Mouse (Mus musculus) layer of hippocampus, postnatal 10 days (tissue): Measurements from ENCODE around the gene Cabin1. TPM values are rescaled to one million over a fixed set of nuclear protein-coding genes. Genes with fewer than 3 reads are reported as not detected.

ENCODE experiments used
- DNase-seq, 2 experiments: peaks; one replicate each; pipeline ENCODE4 v3.0.0; 2021; ENCODE audit warnings: low spot score in 2 of 2
- total RNA-seq, 2 experiments: library from RNA; stranded (reverse); gene quantifications; 2 replicates each; pipeline ENCODE4 v1.2.3; 2021

Cabin1 gene
- total RNA-seq, 2 experiments from 2014 or later: 72.5 to 96.4 TPM

- DNase-seq: peak; percentile 75 to 80
These were observed 96.8 kb downstream of the Cabin1 start for GRCm38 (mm10) chr10:75667115-75667910.

GRCm38 (mm10) chr10:75666451-75667030 is 97.6 kb downstream of the Cabin1 start:
- no peak for DNase-seq

GRCm38 (mm10) chr10:75664673-75665270 is 99.4 kb downstream of the Cabin1 start:
- DNase-seq: no peak

GRCm38 (mm10) chr10:75662575-75662974 is 101.6 kb downstream of the Cabin1 start:
- DNase-seq: no peak

- DNase-seq: no peak
These were observed 102.3 kb downstream of the Cabin1 start for GRCm38 (mm10) chr10:75661876-75662275.

- DNase-seq: no peak
These were observed 102.8 kb downstream of the Cabin1 start for GRCm38 (mm10) chr10:75661381-75661780.

GRCm38 (mm10) chr10:75657772-75658171 is 106.4 kb downstream of the Cabin1 start:
- no peak for DNase-seq

- no peak for DNase-seq
These were observed 107.0 kb downstream of the Cabin1 start for GRCm38 (mm10) chr10:75657165-75657564.

- no peak for DNase-seq
These were observed 110.1 kb downstream of the Cabin1 start for GRCm38 (mm10) chr10:75654053-75654452.

- no peak for DNase-seq
These were observed 112.6 kb downstream of the Cabin1 start for GRCm38 (mm10) chr10:75651381-75652068.

GRCm38 (mm10) chr10:75650306-75650902 is 113.7 kb downstream of the Cabin1 start:
- no peak for DNase-seq

- DNase-seq: no peak
These were observed 114.6 kb downstream of the Cabin1 start for GRCm38 (mm10) chr10:75649406-75649995.

GRCm38 (mm10) chr10:75649001-75649400 is 115.1 kb downstream of the Cabin1 start:
- DNase-seq: no peak

GRCm38 (mm10) chr10:75648091-75648490 is 116.0 kb downstream of the Cabin1 start:
- no peak for DNase-seq

GRCm38 (mm10) chr10:75647362-75647761 is 116.8 kb downstream of the Cabin1 start:
- DNase-seq: peak; percentile 54 to 63

GRCm38 (mm10) chr10:75646406-75646805 is 117.7 kb downstream of the Cabin1 start:
- no peak for DNase-seq

- DNase-seq: no peak
These were observed 118.5 kb downstream of the Cabin1 start for GRCm38 (mm10) chr10:75645616-75646015.

- no peak for DNase-seq
These were observed 120.3 kb downstream of the Cabin1 start, which contains the start of gene Susd2 for GRCm38 (mm10) chr10:75643741-75644343. Susd2 (minus strand) TSS chr10:75644008.

GRCm38 (mm10) chr10:75642891-75643290 is 121.2 kb downstream of the Cabin1 start:
- no peak for DNase-seq

GRCm38 (mm10) chr10:75642436-75642835 is 121.7 kb downstream of the Cabin1 start:
- DNase-seq: no peak
